Mouse (Mus musculus): Measurements from ENCODE around the gene Bsn.

Gene Bsn

GRCm38 (mm10) chr9:108094998-108095411 lies 95.2 kb downstream of the Bsn start:
- DNase-seq (ENCODE audit: extremely low read depth, low read depth) = peak; percentile 73

- DNase-seq (ENCODE audit: extremely low read depth, low read depth) = peak; percentile 85
Measured at GRCm38 (mm10) chr9:108094184-108094941, 95.8 kb downstream of the Bsn start, which contains the start of gene Apeh. Apeh (minus strand) TSS chr9:108094606.

- DNase-seq (ENCODE audit: extremely low read depth, low read depth) = no peak
Measured at GRCm38 (mm10) chr9:108093586-108093985, 96.6 kb downstream of the Bsn start.

GRCm38 (mm10) chr9:108090611-108091120 lies 99.5 kb downstream of the Bsn start:
- no peak for DNase-seq (ENCODE audit: extremely low read depth, low read depth)

GRCm38 (mm10) chr9:108085261-108085660 lies 104.9 kb downstream of the Bsn start:
- DNase-seq (ENCODE audit: extremely low read depth, low read depth) = no peak

- DNase-seq (ENCODE audit: extremely low read depth, low read depth) = no peak
Measured at GRCm38 (mm10) chr9:108083561-108083960, 106.6 kb downstream of the Bsn start.

GRCm38 (mm10) chr9:108082988-108083431 lies 107.2 kb downstream of the Bsn start, which contains the start of gene Rnf123:
Rnf123 (minus strand) TSS chr9:108083346.
- no peak for DNase-seq (ENCODE audit: extremely low read depth, low read depth)

GRCm38 (mm10) chr9:108082549-108082948 lies 107.6 kb downstream of the Bsn start:
- no peak for DNase-seq (ENCODE audit: extremely low read depth, low read depth)

GRCm38 (mm10) chr9:108080168-108080567 lies 110.0 kb downstream of the Bsn start, which contains the start of gene Mst1:
Mst1 (plus strand) TSS chr9:108080436.
- DNase-seq (ENCODE audit: extremely low read depth, low read depth) = peak; percentile 81

GRCm38 (mm10) chr9:108073141-108073930 lies 116.8 kb downstream of the Bsn start:
- DNase-seq (ENCODE audit: extremely low read depth, low read depth) = no peak

- no peak for DNase-seq (ENCODE audit: extremely low read depth, low read depth)
Measured at GRCm38 (mm10) chr9:108072481-108072924, 117.7 kb downstream of the Bsn start.

GRCm38 (mm10) chr9:108071801-108072200 lies 118.4 kb downstream of the Bsn start:
- DNase-seq (ENCODE audit: extremely low read depth, low read depth) = no peak

GRCm38 (mm10) chr9:108069529-108069928 lies 120.7 kb downstream of the Bsn start:
- no peak for DNase-seq (ENCODE audit: extremely low read depth, low read depth)

- DNase-seq (ENCODE audit: extremely low read depth, low read depth) = no peak
Measured at GRCm38 (mm10) chr9:108069007-108069406, 121.2 kb downstream of the Bsn start.

GRCm38 (mm10) chr9:108067900-108068299 lies 122.3 kb downstream of the Bsn start:
- peak; percentile 65 for DNase-seq (ENCODE audit: extremely low read depth, low read depth)

- no peak for DNase-seq (ENCODE audit: extremely low read depth, low read depth)
Measured at GRCm38 (mm10) chr9:108067199-108067598, 123.0 kb downstream of the Bsn start.

GRCm38 (mm10) chr9:108065491-108066011 lies 124.6 kb downstream of the Bsn start:
- DNase-seq (ENCODE audit: extremely low read depth, low read depth) = peak; percentile 26

GRCm38 (mm10) chr9:108063361-108063760 lies 126.8 kb downstream of the Bsn start:
- DNase-seq (ENCODE audit: extremely low read depth, low read depth) = no peak

- DNase-seq (ENCODE audit: extremely low read depth, low read depth) = no peak
Measured at GRCm38 (mm10) chr9:108062142-108062541, 128.0 kb downstream of the Bsn start.

GRCm38 (mm10) chr9:108058291-108058690 lies 131.9 kb downstream of the Bsn start:
- no peak for DNase-seq (ENCODE audit: extremely low read depth, low read depth)

GRCm38 (mm10) chr9:108057262-108057562 lies 133.0 kb downstream of the Bsn start:
- DNase-seq (ENCODE audit: extremely low read depth, low read depth) = no peak

Data from MEL-GATA-1-ER (cell line).